Comparison of ENCODE assay signal across 8 mouse cellular contexts in genomic region chr2:152398691-152399090, GRCm38 (mm10). TPM values are rescaled to one million over a fixed set of nuclear protein-coding genes. Genes with fewer than 3 reads are reported as not detected.
DNase-seq lines count a peak whose midpoint lies in the region; ATAC-seq lines count a peak whose summit lies in the region.

No protein-coding gene starts in this region.

- H3K9me3 ChIP-seq in hindbrain, embryonic 16.5 days (ENCODE audit: control insufficient read depth, low read length): no peaks in the 10 kb centered on the region

- H3K4me2 ChIP-seq in hindbrain, embryonic 16.5 days (ENCODE audit: low read length): peak overlapping the region; percentile 92

- WGBS in hindbrain, embryonic 16.5 days: under 1% methylated on average over 38 of the region's 38 CpGs

- no peaks in the 10 kb centered on the region for H3K27me3 ChIP-seq in hindbrain, embryonic 16.5 days (replicated peaks; ENCODE audit: control insufficient read depth, insufficient read depth, low read length)

- peaks cover 27% of the 10 kb centered on the region for H3K4me1 ChIP-seq in hindbrain, embryonic 16.5 days (ENCODE audit: control insufficient read depth, insufficient read depth, low read depth, low read length)

- ATAC-seq in hindbrain, embryonic 16.5 days: peak; percentile 75

- H3K9ac ChIP-seq in hindbrain, embryonic 16.5 days (ENCODE audit: low read depth, low read length): peak overlapping the region; percentile 66

- peak; percentile 85 for DNase-seq in T-cell, adult 2 months (ENCODE audit: low spot score)
- peak; percentile 77 to 86 for DNase-seq in cerebellum, postnatal 36 days
- DNase-seq in gastrocnemius, adult 18-20 months (ENCODE audit: low spot score): peak; percentile 86
- DNase-seq in left cerebral cortex, adult 18-20 months (ENCODE audit: low spot score in 2 of 2): peak; percentile 83 to 90
- peak; percentile 96 to 98 for DNase-seq in lung, postnatal 4 days
- DNase-seq in retina, postnatal 1 day: peak; percentile 97
- DNase-seq in thymus, postnatal 4 days: peak; percentile 85

- H3K4me3 ChIP-seq in hindbrain, embryonic 16.5 days (ENCODE audit: low read length): peak overlapping the region; percentile 90

- H3K36me3 ChIP-seq in hindbrain, embryonic 16.5 days (ENCODE audit: control insufficient read depth, insufficient read depth, low read length): no peaks in the 10 kb centered on the region

- peak overlapping the region; percentile 100 for H3K27ac ChIP-seq in hindbrain, embryonic 16.5 days (ENCODE audit: low read depth, low read length)

RNA-seq across cellular contexts. Expression of gene Sox12, which starts 0.8 kb away (rescaled TPM):
- under 1 TPM; 0.34 to 0.57 TPM for total RNA-seq in gastrocnemius, adult 18-20 months (2021)
- 10.5 and 11.8 TPM in 2 replicates for polyA plus RNA-seq in hindbrain, embryonic 16.5 days (2015; fragmentation: Nextera tagmentation; extraction: Ambion mirVana)
- 10 to 100 TPM; 11.8 to 15.9 TPM for total RNA-seq in left cerebral cortex, adult 18-20 months (2021)

RNA-seq across cellular contexts. Expression of gene Zcchc3, which starts 16.1 kb away (rescaled TPM):
- total RNA-seq in gastrocnemius, adult 18-20 months (2021): under 1 TPM; 0.62 to 0.76 TPM
- 12.5 and 13.8 TPM in 2 replicates for polyA plus RNA-seq in hindbrain, embryonic 16.5 days (2015; fragmentation: Nextera tagmentation; extraction: Ambion mirVana)
- total RNA-seq in left cerebral cortex, adult 18-20 months (2021): 1 to 10 TPM; 9.4 TPM

RNA-seq across cellular contexts. Expression of gene 6820408C15Rik, which starts 16.7 kb away (rescaled TPM):
- not detected for total RNA-seq in gastrocnemius, adult 18-20 months (2021)
- polyA plus RNA-seq in hindbrain, embryonic 16.5 days (2015; fragmentation: Nextera tagmentation; extraction: Ambion mirVana): 3.1 and 4.1 TPM in 2 replicates
- 1 to 10 TPM; 1.6 to 2.1 TPM for total RNA-seq in left cerebral cortex, adult 18-20 months (2021)

RNA-seq across cellular contexts. Expression of gene Nrsn2, which starts 22.3 kb away (rescaled TPM):
- not detected for total RNA-seq in gastrocnemius, adult 18-20 months (2021)
- polyA plus RNA-seq in hindbrain, embryonic 16.5 days (2015; fragmentation: Nextera tagmentation; extraction: Ambion mirVana): 72.0 and 74.0 TPM in 2 replicates
- total RNA-seq in left cerebral cortex, adult 18-20 months (2021): 100 to 1,000 TPM in 1 of 2 experiments, 10 to 100 TPM in 1; 96.7 to 104 TPM

RNA-seq across cellular contexts. Expression of gene Trib3, which starts 54.9 kb away (rescaled TPM):
- 1 to 10 TPM in 1 of 2 experiments, under 1 TPM in 1; 0.55 to 1.5 TPM for total RNA-seq in gastrocnemius, adult 18-20 months (2021)
- 2.1 and 2.2 TPM in 2 replicates for polyA plus RNA-seq in hindbrain, embryonic 16.5 days (2015; fragmentation: Nextera tagmentation; extraction: Ambion mirVana)
- under 1 TPM; 0.59 to 0.70 TPM for total RNA-seq in left cerebral cortex, adult 18-20 months (2021)

Comparison
In these comparisons a context has a peak if more than half of its experiments do, and no peak if none do; other contexts are left out.
1. Peak in every context shown above with its lines: DNase-seq, ATAC-seq, H3K4me3 ChIP-seq and H3K27ac ChIP-seq.
2. RNA of gene Sox12, which starts 0.8 kb away (total RNA-seq): 11.8 to 15.9 TPM in left cerebral cortex, adult 18-20 months; 0.34 to 0.57 TPM in gastrocnemius, adult 18-20 months; every median in the first group is over 4 times any median in the second.
3. RNA of gene Zcchc3, which starts 16.1 kb away (total RNA-seq): 9.4 TPM in left cerebral cortex, adult 18-20 months; 0.62 to 0.76 TPM in gastrocnemius, adult 18-20 months; every median in the first group is over 4 times any median in the second.